Mouse (Mus musculus): ENCODE measurements at regions not wholly inside any gene's neighbourhood (a gene's known extent, or its start where the extent isn't known, plus 50 kb on each side); places are given as distances from the start of the nearest gene placed in this dataset.

DNA sequence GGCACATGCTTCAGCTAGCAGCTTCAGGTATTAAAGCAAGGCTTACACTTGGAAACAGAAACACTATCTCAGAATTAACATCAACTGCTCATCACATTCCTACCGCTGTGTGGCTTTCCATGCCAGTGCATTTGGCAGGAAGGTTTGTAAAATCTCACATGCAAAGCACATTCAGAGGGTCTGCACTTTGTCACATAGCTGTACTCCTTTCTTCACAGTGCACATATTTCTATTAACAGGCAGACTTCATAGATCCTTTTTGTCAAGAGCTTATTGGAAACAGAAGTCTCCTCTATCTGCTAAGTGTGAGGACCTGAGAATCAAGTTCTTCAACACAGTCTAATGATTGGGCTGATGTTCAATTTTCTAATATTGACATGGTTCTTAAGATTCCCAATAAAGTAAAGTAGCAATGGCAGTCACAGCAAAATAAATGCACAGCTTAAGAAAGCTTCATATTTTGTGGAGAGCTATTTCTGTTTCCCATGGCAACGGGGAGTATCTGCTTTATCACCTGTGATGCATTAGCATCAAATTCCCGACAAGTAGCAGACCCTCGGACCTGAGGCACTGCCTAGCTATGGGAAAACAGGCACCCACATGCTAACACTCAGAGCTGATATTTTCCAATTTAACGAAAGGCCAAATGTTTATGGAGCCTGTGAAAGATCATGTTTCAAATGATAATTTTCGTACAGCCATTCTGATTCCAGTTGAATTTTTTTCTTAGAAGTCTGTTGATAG lies 876.8 kb upstream of the Igfbp7 start:
- peak; percentile 40 for DNase-seq

DNA sequence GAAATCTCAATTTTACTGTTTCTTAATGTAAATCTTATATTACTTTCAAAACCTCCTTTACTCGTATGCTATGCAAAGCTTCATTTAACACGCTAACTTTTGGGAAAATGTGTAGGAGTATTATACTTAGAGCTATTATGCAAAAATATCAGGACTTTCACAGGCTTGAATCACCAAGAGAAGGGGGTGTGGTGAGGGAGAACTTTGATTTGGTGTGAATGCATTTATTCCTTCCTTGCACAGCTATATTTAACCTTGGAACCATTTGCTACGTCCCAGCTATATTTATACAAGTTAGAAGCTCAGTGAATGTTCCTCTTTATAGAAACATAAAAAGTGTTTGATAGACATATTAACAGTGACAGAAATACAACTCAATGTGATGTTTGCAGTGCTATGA lies 843.6 kb upstream of the Igfbp7 start:
- DNase-seq, result no peak

DNA sequence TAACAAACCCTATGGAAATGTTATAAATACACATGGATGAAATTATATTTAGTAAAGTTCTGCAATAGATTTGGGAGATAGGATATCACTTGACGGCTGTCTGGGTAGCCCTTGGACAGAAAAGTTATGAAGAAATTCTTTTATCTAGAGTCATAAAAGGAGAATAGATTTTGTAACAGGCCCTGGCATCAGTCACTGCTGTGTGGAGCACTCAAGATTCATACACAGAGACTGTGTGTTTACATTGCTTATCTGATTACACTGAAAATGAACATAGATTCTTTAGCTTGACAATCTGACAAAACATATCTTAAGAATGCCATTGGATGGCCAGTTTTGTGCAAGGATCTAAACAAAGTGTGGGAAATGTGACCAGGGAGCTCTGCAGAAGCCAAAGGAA lies 805.9 kb upstream of the Igfbp7 start:
- DNase-seq, result no peak
